Mouse (Mus musculus): ENCODE results near the gene Casp8.
"Not testable (repeated sequence)": the region's sequence is repeated elsewhere in the genome, so short reads cannot be mapped to it uniquely, and the experiment has no call there.

Gene Casp8

GRCm38 (mm10) chr1:58795291-58796058, at the start of gene Casp8:
Gene Casp8 (plus strand): TSS chr1:58795374.
- peak in 1 of 2 experiments; percentile 47 for DNase-seq

GRCm38 (mm10) chr1:58746880-58747279, 48.3 kb upstream of the Casp8 start:
- no peak for DNase-seq

- DNase-seq, result no peak
Measured at GRCm38 (mm10) chr1:58759451-58759850, 35.7 kb upstream of the Casp8 start.

DNA sequence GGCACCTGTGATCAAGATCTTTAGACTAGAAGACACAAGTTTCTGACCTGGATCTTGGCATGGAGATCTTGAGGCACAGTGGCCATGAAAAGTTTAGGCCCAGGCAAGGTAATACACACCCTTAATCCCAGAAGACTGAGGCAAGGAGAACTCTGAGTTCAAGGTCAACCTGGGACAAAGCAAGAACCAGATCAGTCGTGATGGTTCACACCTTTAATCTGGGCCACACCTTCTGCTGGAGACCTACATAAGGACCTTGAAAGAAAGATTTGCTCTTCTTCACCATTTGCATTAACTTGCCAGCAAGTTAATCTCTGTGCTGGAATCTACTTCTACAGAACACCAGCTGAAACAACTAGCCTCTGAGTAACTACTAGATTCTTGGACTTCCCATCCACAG, 34.6 kb upstream of the Casp8 start:
- no peak for DNase-seq

- DNase-seq, result peak in 1 of 2 experiments; percentile 36
Measured at GRCm38 (mm10) chr1:58761391-58762275, 33.5 kb upstream of the Casp8 start.

GRCm38 (mm10) chr1:58762576-58762975, 32.6 kb upstream of the Casp8 start:
- DNase-seq, result no peak

GRCm38 (mm10) chr1:58766446-58766845, 28.7 kb upstream of the Casp8 start:
- not testable (repeated sequence) for DNase-seq

GRCm38 (mm10) chr1:58769136-58769535, 26.0 kb upstream of the Casp8 start:
- no peak for DNase-seq

DNA sequence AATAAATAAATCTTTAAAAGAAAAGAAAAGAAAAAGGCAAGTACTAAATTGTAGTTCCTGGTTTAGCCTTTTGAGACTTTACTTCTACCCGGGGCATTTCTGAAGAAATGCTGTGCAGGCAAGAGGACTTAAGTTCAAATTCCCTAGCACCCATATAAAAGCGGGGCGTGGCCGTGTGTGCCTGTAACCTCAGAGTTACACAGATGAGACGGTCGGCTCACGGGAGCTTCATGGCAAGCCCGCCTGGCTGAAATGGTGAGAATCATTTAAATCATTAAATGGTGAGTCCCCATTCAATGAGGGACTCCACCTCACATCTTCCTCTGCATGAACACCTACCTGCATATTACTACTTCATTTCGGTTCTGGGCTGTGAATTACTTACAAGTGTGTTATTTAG, 25.5 kb upstream of the Casp8 start:
- DNase-seq, result no peak

DNA sequence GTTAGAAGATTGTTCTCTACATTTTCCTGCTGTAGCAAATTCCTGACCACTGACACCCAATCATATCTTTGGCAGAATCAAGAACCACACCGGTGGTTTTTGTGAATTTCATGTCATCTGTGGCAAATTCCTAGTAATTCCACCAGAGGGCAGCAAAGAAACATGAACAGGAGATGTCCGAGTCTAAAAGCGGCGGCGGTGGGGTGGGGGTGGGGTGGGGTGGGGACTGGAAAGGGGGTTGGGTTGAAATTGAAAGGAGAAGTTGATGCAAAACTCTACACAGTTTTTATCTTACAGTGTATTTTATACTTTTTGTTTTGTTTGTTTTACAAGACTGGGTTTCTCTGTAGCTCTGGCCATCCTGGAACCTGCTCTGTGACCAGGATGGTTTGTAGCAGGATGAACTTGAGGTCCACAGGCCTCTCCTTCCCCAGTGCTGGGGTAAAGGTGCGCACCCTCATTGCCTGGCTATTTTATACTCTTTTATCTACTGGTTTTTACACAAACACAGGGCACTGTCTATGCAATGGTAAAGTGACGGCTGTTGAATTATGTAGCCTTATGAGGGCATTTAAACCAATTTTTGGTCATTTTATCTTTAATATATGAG, 25.0 kb upstream of the Casp8 start:
- DNase-seq, result peak in 1 of 2 experiments; percentile 38

DNA sequence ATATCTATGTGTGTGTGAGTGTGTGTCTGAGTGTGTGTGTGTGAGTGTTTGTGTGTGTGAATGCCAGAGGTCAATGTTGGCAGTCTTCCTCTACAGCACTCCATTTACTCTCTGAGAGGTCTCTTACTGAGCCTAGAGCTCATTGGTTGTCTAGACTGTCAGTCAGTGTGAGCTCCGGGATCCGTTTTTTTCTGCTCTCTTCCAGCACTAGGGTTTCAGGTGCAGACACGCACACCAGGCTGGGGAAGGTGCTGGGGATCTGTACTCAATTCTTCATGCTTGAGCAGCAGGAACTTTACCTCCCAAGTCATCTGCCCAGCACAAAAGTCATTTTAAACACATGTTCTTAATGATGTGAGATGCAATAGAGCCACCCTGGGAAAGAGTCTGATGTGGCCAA, 23.1 kb upstream of the Casp8 start:
- DNase-seq, result no peak

DNA sequence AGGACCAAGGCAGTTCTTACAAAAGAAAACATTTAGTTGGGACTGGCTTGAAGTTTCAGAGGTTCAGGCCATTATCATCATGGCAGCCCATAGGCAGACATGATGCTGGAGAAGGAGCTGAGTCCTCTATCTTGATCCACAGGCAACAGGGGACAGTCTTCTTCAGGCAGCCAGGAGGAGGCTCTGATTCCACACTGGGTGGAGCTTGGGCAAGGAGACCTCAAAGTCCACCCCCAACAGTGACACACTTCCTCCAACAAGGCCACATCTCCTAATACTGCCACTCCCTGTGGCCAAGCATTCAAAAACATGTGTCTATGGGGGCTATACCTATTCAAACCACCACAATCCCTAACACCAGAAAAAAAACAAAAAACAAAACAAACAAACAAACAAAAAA, 21.9 kb upstream of the Casp8 start:
- no peak for DNase-seq

- DNase-seq, result no peak
Measured at GRCm38 (mm10) chr1:58773905-58774304, 21.3 kb upstream of the Casp8 start.

DNA sequence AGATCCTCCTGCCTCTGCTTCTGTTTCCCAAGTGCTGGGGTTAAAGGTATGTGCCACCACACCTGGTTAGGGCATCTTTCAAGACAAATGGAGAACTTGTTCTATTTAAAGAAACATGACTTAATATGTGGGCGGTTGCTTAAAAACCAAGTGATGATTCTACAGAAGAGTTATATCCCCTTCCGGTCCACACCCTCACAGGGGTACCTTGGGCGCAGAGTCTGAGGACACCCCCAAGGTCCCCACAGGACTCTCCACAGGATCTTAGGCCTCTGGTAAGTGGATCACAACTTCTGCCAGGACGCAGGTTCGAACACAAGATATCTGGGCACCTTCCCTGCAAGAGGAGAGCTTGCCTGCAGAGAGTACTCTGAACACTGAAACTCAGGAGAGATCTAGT, 19.8 kb upstream of the Casp8 start:
- no peak for DNase-seq

DNA sequence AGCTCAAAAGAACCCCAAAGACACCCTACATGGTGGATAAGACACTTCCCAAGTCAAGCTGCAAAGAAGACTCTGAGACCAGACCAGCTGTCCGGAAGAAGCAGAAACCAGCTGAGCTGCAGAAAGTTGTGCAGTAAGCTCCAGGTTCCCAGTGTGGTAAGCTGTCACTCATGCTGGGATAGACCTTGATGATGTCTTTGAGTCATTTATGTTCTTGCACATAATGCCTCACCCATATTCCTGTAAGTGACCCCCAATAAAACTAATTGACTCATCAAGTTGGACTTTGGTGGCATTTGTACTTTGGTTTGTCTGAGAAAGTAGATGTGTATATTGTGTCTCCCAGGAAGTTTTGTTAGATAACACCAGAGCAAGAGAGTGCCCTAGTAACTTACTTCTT, 17.6 kb upstream of the Casp8 start:
- DNase-seq, result no peak

DNA sequence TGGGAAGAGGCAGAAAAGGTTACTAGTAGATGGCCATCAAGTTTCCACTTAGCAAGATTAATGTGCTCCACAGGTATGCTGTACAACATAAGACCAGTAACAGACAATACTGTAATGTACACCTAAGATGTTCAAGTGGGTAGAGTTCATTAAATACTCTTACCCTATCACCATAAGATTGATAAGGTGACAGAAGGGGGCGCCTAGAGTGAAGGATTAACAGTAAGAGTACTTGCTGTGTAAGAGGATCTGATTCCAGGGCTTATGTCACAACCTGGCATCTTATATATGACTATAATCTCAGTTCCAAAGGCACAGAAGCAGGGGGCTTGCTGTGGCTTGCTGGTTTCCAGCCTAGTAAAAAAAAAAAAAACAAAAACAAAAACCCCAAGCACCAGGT, 16.9 kb upstream of the Casp8 start:
- no peak for DNase-seq

DNA sequence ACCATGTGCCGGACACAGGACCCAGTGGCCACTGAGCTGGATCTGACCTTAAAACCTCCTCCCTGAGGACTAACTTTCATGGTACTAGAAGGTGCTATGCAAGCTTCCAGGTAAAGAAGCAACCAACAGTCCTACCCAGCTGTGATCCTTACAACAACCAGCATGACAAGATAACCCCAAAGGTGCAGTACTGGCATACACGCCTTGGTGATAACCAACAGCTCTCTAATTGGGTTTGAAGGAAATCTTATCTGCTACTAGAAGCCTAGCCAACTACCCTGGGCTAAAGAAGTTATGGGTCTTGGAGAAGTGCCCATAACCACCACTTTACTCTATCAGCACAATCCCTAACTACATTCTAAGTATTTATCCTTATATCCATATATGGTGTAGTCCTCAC, 8.9 kb upstream of the Casp8 start:
- no peak for DNase-seq

GRCm38 (mm10) chr1:58788410-58788809, 6.8 kb upstream of the Casp8 start:
- DNase-seq, result no peak

- DNase-seq, result no peak
Measured at GRCm38 (mm10) chr1:58794705-58795104, 469 bp upstream of the Casp8 start.

DNA sequence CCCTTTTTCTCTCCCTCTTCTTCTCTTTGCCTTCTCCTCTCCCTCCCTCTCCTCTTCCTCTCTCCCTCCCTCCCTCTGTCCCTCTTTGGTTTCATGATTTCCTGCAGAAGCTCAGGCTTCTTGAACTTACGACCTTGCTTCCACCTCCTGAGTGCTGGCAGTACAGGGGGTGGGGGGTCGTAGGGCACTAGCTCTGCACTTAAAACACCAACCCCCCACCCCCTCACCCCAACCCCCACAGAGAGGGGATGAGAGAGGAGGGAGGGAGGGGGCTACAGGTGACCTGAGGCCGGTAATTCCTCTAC, 837 bp downstream of the Casp8 start:
- no peak for DNase-seq

GRCm38 (mm10) chr1:58796853-58797252, 1.7 kb downstream of the Casp8 start:
- no peak for DNase-seq

DNA sequence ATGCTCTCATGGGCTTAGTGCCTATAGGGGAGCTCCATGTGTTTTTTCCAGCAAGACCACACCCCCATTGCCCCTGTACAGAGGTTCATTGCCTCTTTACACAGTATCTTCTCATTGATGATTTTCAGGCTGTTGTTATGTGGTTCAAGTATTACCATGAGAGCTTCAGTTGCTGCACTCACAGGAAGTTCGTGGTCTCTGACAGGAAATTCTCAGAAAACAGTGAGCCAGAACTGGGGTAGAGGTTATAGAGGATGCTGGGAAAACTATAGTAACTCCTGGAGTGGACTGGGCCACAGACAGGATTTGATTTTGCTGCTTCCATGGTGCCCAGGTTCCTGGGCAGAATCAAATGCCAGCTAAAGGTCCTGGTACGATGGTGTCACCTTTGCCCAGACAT, 2.2 kb downstream of the Casp8 start:
- no peak for DNase-seq

DNA sequence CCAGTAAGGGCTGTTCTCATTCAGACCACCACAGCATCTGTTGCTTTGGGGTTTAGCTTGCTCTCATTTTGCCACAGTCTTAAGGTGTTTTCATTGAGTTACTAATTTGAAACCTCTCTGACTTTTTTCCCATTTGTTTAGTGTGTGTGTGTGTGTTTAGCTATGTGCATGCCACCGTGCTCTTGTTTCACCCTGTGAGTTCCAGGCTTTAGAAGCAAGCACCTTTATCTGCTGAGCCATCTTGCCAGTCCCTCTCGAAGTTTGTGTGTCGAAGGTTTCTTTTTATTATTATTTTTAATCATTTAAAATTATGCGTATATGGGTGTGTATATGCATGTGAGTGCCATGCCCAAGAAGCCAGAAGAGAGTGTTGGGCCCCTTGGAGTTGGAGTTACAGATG, 3.7 kb downstream of the Casp8 start:
- DNase-seq, result no peak

GRCm38 (mm10) chr1:58800644-58801043, 5.5 kb downstream of the Casp8 start:
- not testable (repeated sequence) for DNase-seq
